Mouse (Mus musculus): ENCODE results near the gene Trim28. TPM values are rescaled to one million over a fixed set of nuclear protein-coding genes. Genes with fewer than 3 reads are reported as not detected.
A peak's percentile ranks its signal among the peaks of the same experiment; 100 is the strongest.

Trim28 gene
- 10 to 100 TPM; 58.7 to 75.7 (median 62.7) TPM for total RNA-seq (2022)

GRCm38 (mm10) chr7:12998851-12999250 lies at the start of gene Trim28:
Trim28 (plus strand) TSS chr7:12999114.
- no peak for DNase-seq (ENCODE audit: low spot score in 2 of 2)

DNA sequence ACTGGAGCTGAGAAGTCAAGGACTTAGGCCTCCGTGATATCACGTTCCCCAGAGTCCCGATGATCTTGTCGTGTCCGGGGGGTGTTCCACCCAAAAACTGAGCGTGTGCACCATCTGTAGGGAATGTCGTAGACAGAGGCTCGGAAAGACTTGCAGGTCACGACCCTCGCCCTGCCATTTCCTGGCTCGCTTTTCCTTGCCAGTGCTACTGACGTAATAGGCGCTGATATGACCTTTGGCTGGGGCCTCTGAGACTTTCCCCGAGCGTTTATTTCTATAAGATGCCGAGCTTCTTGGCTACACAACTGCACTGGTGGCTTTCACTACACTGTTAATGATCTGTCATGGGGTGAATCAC lies 49.1 kb upstream of the Trim28 start:
- no peak for DNase-seq (ENCODE audit: low spot score in 2 of 2)

DNA sequence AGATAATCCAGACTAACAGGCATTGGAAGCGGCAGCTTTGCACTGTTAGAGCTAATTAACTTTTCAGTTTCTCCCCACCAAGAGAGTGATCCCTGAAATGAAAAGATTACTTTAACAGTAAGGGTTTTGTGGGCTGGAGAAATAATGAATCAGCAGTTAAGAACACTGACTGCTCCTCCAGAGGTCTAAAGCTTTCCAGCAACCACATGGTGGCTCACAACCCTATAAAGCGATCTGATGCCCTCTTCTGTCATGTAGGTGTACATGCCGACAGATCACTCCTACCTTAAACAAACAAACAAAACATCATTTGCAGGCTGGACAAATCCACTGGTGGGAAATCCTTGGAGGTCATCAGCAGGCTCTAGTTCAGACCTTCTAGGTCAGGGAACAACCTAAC lies 44.0 kb upstream of the Trim28 start:
- no peak for DNase-seq (ENCODE audit: low spot score in 2 of 2)

DNA sequence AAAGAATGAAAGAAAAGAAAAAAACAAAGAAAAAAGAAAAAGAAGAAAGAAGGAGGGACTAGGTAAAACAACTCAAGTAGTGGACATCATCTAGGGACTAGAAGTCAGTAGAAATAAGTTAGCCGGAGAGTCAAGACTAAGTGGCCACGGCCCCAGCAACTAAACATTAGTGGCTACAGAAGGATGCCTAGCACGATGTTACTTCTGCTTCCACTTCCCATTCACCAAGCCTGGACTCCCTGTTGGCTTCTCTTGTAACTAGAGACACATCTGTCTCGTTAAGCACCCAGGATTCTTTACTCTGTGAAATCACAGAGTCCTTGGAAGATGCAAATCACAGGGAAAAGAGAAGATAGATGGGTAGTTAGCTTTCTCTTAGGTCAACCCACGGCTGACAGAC lies 41.4 kb upstream of the Trim28 start:
- DNase-seq (ENCODE audit: low spot score in 2 of 2), result no peak

GRCm38 (mm10) chr7:12958948-12959347 lies 40.0 kb upstream of the Trim28 start:
- DNase-seq (ENCODE audit: low spot score in 2 of 2), result no peak

GRCm38 (mm10) chr7:12959718-12960117 lies 39.2 kb upstream of the Trim28 start:
- no peak for DNase-seq (ENCODE audit: low spot score in 2 of 2)

DNA sequence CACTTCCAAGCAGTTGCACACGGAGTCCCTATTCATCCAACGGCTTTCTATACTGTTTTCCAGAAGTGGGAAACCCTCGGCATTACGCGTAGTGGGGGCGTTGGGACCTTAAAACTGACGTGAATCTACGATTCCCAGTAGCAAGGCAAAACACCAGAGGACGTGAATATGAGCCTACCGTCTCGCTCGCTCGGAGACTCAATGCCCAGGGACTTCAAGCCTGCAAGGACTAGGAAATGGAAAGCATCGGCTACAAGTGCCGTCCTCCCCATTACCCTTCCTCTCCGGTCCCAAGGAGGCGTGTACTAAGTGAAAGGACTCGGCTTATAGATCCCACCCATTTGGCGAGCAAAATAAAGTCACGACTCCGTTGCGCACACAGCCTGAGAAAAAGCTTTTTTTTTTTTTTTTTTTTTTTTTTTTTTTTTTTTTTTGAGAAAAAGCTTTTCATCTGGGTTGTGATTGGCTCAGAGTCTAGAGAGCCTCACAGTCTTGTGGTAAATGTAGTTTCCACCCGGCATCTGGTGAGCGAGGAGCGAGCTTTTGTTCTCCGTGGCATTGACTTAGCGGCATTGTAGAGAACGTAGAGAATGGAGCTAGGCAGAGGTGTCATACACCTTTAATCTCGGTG lies 37.3 kb upstream of the Trim28 start:
- DNase-seq (ENCODE audit: low spot score in 2 of 2), result peak in 1 of 2 experiments; percentile 12

GRCm38 (mm10) chr7:12965678-12966091 lies 33.2 kb upstream of the Trim28 start, which contains the start of gene Zfp324:
Zfp324 (plus strand) TSS chr7:12965838.
- DNase-seq (ENCODE audit: low spot score in 2 of 2), result peak; percentile 82 to 89

GRCm38 (mm10) chr7:12966104-12966845 lies 32.6 kb upstream of the Trim28 start:
- DNase-seq (ENCODE audit: low spot score in 2 of 2), result peak; percentile 19 to 20

DNA sequence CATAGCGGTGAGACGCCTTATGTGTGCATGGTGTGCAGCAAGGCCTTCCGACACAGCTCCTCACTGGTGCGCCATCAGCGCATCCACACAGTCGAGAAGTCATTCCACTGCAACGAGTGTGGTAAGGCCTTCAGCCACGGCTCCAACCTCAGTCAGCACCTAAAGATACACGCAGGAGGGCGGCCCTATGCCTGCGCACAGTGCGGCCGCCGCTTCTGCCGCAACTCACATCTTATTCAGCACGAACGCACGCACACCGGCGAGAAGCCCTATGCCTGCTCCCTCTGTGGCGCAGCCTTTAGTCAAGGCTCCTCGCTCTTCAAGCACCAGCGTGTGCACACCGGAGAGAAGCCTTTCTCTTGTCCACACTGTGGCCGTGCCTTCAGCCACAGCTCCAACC lies 28.0 kb upstream of the Trim28 start:
- no peak for DNase-seq (ENCODE audit: low spot score in 2 of 2)

GRCm38 (mm10) chr7:12977682-12978389 lies 21.1 kb upstream of the Trim28 start, which contains the start of gene Zfp446:
Zfp446 (plus strand) TSS chr7:12977848.
- peak; percentile 98 to 99 for DNase-seq (ENCODE audit: low spot score in 2 of 2)

- no peak for DNase-seq (ENCODE audit: low spot score in 2 of 2)
Measured at GRCm38 (mm10) chr7:12978931-12979722, 19.8 kb upstream of the Trim28 start.

- DNase-seq (ENCODE audit: low spot score in 2 of 2), result no peak
Measured at GRCm38 (mm10) chr7:12979776-12980175, 19.1 kb upstream of the Trim28 start.

DNA sequence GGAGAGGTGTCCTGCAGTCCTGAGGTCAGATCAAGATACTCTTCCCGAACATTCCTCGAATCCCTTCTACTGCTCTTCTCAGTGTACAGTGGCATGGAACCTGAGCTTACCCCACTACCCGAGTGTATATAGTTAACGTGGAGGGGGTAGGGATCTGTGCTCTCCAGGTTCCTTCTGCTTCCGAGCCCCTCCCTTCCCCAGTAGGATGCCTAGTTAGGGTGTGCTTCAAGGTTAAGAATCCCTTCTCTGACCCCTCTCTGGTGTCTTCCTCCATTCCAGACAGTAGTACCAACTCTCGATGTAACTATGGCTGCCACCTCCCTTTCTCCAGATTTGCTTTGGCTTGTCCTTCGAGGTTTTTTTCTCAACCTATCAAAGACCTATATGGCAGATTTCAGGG lies 18.6 kb upstream of the Trim28 start:
- no peak for DNase-seq (ENCODE audit: low spot score in 2 of 2)

DNA sequence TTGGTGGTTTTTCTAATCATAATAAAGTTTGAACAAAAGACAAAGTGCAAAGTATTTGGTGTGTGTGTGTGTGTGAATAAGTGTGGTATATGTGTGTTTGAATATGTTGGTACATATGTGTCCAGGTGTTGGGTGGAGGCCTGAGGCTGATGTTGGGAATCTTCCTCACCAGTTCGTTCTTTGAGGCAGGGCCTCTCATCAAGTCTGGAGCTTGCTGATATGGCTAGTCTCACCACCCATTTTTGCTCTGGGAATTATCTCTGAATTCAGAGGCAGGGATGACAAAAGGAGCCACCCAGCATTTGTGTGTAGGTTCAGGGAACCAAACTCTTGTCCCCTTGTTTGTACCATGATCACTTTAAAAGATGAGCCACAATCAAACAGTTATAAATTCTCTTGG lies 13.2 kb upstream of the Trim28 start:
- no peak for DNase-seq (ENCODE audit: low spot score in 2 of 2)

DNA sequence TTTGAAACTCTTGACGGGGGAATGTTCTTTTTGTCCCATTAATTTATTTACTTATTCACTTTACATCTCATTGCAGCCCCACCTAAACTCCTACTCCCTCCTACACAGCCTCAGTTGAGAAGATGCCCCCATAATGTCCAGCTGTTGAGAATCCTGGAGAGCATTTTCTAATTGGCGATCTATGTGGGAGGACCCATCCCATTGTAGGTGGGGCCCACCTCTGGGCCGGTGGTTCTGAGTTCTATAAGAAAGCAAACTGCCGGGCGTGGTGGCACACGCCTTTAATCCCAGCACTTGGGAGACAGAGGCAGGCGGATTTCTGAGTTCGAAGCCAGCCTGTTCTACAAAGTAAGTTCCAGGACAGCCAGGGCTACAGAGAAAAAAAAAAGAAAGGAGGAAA lies 12.0 kb upstream of the Trim28 start:
- DNase-seq (ENCODE audit: low spot score in 2 of 2), result no peak

DNA sequence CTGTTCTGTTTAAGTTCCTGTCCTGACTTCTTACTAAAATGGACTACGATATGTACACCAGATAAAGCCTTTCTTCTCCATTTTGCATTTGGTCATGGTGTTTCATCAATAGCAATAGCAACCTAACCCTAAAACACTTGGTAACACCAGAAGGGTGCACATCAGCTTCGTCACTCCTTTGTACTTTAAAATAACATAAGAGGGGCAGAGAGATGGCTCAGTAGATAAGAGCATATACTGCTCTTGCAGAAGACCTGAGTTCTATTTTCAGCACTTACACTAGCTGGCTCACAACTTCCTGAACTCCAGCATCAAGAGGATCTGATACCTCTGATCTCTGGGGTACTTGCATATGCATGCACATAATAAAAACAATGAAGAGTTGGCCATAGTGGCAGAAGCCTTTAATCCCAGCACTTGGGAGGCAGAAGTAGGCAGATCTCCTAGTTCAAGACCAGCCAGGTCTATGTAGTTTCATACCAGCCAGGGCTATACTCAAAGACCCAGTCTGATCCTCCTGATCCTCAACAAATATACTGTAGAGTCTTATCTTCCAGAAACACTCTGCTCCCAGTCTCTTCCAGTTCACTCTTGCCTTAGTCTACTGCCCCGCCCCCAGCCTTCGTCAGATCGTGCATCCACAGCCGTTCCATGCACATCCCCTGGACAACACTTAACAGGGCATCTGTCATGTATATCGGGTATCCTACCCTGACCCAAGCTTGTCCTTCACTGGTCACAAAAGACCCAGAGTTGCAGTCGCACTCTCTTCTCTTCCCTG lies 11.3 kb upstream of the Trim28 start:
- DNase-seq (ENCODE audit: low spot score in 2 of 2), result no peak

DNA sequence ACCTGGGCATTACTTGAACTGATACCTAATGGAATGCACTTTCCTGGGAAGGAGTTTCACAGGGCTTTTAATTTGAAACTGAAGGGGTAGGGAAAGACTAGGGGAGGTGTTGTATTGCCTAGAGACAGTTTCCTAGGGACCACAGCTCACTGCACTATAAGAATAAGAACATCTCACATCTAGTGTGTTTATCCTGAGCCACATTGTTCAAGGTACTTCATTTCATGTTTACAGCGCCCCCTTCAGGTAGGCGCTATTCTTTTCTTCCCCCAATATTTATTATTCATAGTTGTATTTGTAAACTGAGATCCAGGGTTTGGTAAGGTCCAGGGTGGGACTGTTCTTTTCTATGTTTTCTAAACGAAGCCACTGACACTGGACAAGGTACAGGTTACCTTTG lies 6.7 kb upstream of the Trim28 start:
- DNase-seq (ENCODE audit: low spot score in 2 of 2), result no peak

DNA sequence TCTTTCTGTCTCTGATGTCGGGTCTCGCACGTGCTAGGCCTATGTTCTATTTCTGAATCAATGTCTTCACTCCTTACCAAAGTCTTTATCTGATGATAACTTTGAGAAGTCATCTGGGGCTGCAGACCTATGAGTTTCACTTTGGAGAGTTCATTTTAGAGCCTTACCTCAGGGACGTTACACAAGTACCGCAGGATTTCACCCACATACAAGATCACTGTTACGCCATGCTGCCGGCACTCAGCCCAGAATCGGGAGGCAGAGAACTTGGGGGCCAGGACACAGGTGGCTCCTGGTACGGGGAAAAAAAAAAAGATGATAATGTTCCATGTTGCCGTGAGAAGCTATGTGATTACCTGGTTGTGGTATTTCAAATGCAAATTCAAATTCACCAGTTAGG lies 5.8 kb upstream of the Trim28 start:
- no peak for DNase-seq (ENCODE audit: low spot score in 2 of 2)

- DNase-seq (ENCODE audit: low spot score in 2 of 2), result no peak
Measured at GRCm38 (mm10) chr7:12995862-12996261, 3.1 kb upstream of the Trim28 start.

DNA sequence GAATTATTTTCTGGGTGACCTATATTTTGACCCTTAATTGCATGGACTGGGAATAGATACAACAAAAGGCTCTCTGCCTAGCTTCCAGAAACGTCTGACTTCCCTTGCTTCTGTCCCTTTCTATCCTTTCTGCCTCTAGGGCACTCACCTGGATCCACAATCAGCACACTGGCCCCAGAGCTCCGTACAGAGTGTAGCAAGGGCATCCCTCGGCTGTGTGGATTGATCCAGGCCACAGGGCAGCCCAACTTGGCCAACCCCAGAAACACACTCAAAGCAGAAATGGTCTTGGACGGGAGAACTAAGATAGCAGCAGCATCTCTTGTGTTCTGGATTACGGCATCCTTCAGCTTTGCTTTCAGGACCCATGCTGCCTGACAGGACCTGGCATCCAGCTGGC lies 1.7 kb upstream of the Trim28 start:
- no peak for DNase-seq (ENCODE audit: low spot score in 2 of 2)
